In genomic region chr10:40901786-40902185, GRCm38 (mm10) we compare ENCODE assay signal across 23 mouse cellular contexts. TPM values are rescaled to one million over a fixed set of nuclear protein-coding genes. Genes with fewer than 3 reads are reported as not detected.
A peak's percentile ranks its signal among the peaks of the same experiment; 100 is the strongest.
DNase-seq lines count a peak whose midpoint lies in the region; ATAC-seq lines count a peak whose summit lies in the region.
"Had no signal": no experiment of that assay in that cellular context is flagged by ENCODE, and none has a peak within 500 bp of the region (broad histone marks: within the 10 kb centered on the region; RNA-seq: fewer than 3 reads in every experiment).

No protein-coding gene starts in this region.

- 0 out of 2 replicates have a peak, but pooled peaks have one; percentile 40 for ATAC-seq in hindbrain, embryonic 16.5 days
- no peak for ATAC-seq in midbrain, embryonic 16.5 days
- ATAC-seq in intestine, embryonic 16.5 days: no peak
- ATAC-seq: activated CD4-positive, CD25-positive, alpha-beta regulatory T cell, adult 4 months; CD4-positive, CD25-positive, alpha-beta regulatory T cell, adult 4 months; Patski had no signal

- no peaks in the 10 kb centered on the region for H3K9me3 ChIP-seq in hindbrain, embryonic 16.5 days (ENCODE audit: control insufficient read depth, low read length)
- no peaks in the 10 kb centered on the region for H3K9me3 ChIP-seq in hindbrain, embryonic 10.5 days
- H3K9me3 ChIP-seq in midbrain, embryonic 16.5 days (replicated peaks; ENCODE audit: control insufficient read depth, low read length, poor library complexity, severe bottlenecking): no peaks in the 10 kb centered on the region
- H3K9me3 ChIP-seq in intestine, embryonic 16.5 days (ENCODE audit: control insufficient read depth, low read length): no peaks in the 10 kb centered on the region
- H3K9me3 ChIP-seq: G1E had no signal

- no peak overlapping the region for H3K4me2 ChIP-seq in hindbrain, embryonic 16.5 days (ENCODE audit: low read length)
- H3K4me2 ChIP-seq in midbrain, embryonic 16.5 days (ENCODE audit: low read length): no peak overlapping the region
- no peak overlapping the region for H3K4me2 ChIP-seq in intestine, embryonic 16.5 days (ENCODE audit: low read depth, low read length)

- 46% methylated on average over 4 of the region's 4 CpGs for WGBS in hindbrain, embryonic 16.5 days
- 73% methylated on average over 4 of the region's 4 CpGs for WGBS in hindbrain, embryonic 10.5 days
- 77% methylated on average over 4 of the region's 4 CpGs for WGBS in midbrain, embryonic 16.5 days
- WGBS in intestine, embryonic 16.5 days: 59% methylated on average over 4 of the region's 4 CpGs

- H3K27ac ChIP-seq in hindbrain, embryonic 16.5 days (ENCODE audit: low read depth, low read length): no peak overlapping the region
- no peak overlapping the region for H3K27ac ChIP-seq in hindbrain, embryonic 10.5 days
- no peak overlapping the region for H3K27ac ChIP-seq in midbrain, embryonic 16.5 days (ENCODE audit: low read length)
- H3K27ac ChIP-seq in intestine, embryonic 16.5 days (ENCODE audit: low read length): no peak overlapping the region

- H3K4me1 ChIP-seq in hindbrain, embryonic 16.5 days (ENCODE audit: control insufficient read depth, insufficient read depth, low read depth, low read length): peaks cover 2% of the 10 kb centered on the region; the same call in 1 of the 2 replicates
- H3K4me1 ChIP-seq in hindbrain, embryonic 10.5 days (replicated peaks): peaks cover 14% of the 10 kb centered on the region
- H3K4me1 ChIP-seq in midbrain, embryonic 16.5 days (ENCODE audit: control insufficient read depth, insufficient read depth, low read length): 0 out of 2 replicates have a peak, but pooled peaks cover 4% of the 10 kb centered on the region
- no peaks in the 10 kb centered on the region for H3K4me1 ChIP-seq in intestine, embryonic 16.5 days (ENCODE audit: control insufficient read depth, insufficient read depth, low read length)

- H3K36me3 ChIP-seq in hindbrain, embryonic 16.5 days (ENCODE audit: control insufficient read depth, insufficient read depth, low read length): no peaks in the 10 kb centered on the region
- peaks cover 4% of the 10 kb centered on the region; the same call in 1 of the 2 replicates for H3K36me3 ChIP-seq in hindbrain, embryonic 10.5 days
- no peaks in the 10 kb centered on the region for H3K36me3 ChIP-seq in midbrain, embryonic 16.5 days (ENCODE audit: control insufficient read depth, insufficient read depth, low read length)
- no peaks in the 10 kb centered on the region for H3K36me3 ChIP-seq in intestine, embryonic 16.5 days (ENCODE audit: control insufficient read depth, insufficient read depth, low read length)
- H3K36me3 ChIP-seq: G1E had no signal

- H3K27me3 ChIP-seq in hindbrain, embryonic 16.5 days (replicated peaks; ENCODE audit: control insufficient read depth, insufficient read depth, low read length): no peaks in the 10 kb centered on the region
- no peaks in the 10 kb centered on the region for H3K27me3 ChIP-seq in hindbrain, embryonic 10.5 days (ENCODE audit: insufficient read depth, poor library complexity, severe bottlenecking)
- no peaks in the 10 kb centered on the region for H3K27me3 ChIP-seq in midbrain, embryonic 16.5 days (ENCODE audit: control insufficient read depth, insufficient read depth, low read depth, low read length)
- no peaks in the 10 kb centered on the region for H3K27me3 ChIP-seq in intestine, embryonic 16.5 days (replicated peaks; ENCODE audit: control insufficient read depth, insufficient read depth, low read length)
- H3K27me3 ChIP-seq: CH12.LX, Patski had no signal

- H3K9ac ChIP-seq in hindbrain, embryonic 16.5 days (ENCODE audit: low read depth, low read length): no peak overlapping the region
- H3K9ac ChIP-seq in midbrain, embryonic 16.5 days (ENCODE audit: low read depth, low read length): no peak overlapping the region
- H3K9ac ChIP-seq in intestine, embryonic 16.5 days (ENCODE audit: low read depth, low read length): no peak overlapping the region

- H3K4me3 ChIP-seq in hindbrain, embryonic 16.5 days (ENCODE audit: low read length): no peak overlapping the region
- no peak overlapping the region for H3K4me3 ChIP-seq in hindbrain, embryonic 10.5 days
- H3K4me3 ChIP-seq in midbrain, embryonic 16.5 days (ENCODE audit: low read depth, low read length): no peak overlapping the region
- H3K4me3 ChIP-seq in intestine, embryonic 16.5 days (ENCODE audit: low read length): no peak overlapping the region

- peak; percentile 53 for DNase-seq in cerebellum, adult 9-10 months
- DNase-seq in cerebellum, adult 9-11 months: no peak
- DNase-seq in hindbrain, embryonic 10.5 days (ENCODE audit: low spot score): no peak
- DNase-seq in MN1 (ENCODE audit: low spot score): peak; percentile 32
- DNase-seq in brain, adult 2 months (ENCODE audit: low read depth, low spot score): peak; percentile 54
- DNase-seq: adrenal gland, adult 2 months; adrenal gland, adult 8-10 months; adrenal gland, postnatal 10 days; adrenal gland, postnatal 14 days; adrenal gland, postnatal 25 days; adrenal gland, postnatal 36 days; B cell, adult 2 months; cerebellum, adult 11 months; cerebellum, adult 11-12 months; cerebellum, adult 18-20 months had no signal

RNA-seq across cellular contexts. Expression of gene Wasf1, which starts 18.5 kb away (rescaled TPM):
- 98.1 and 123 TPM in 2 replicates for polyA plus RNA-seq in hindbrain, embryonic 16.5 days (2015; fragmentation: Nextera tagmentation; extraction: Ambion mirVana)
- 51.6 and 60.5 TPM in 2 replicates for polyA plus RNA-seq in hindbrain, embryonic 10.5 days (2016; fragmentation: Nextera tagmentation; extraction: Ambion mirVana)
- polyA plus RNA-seq in midbrain, embryonic 16.5 days (2015; fragmentation: Nextera tagmentation; extraction: Ambion mirVana): 126 and 136 TPM in 2 replicates
- polyA plus RNA-seq in intestine, embryonic 16.5 days (2015; fragmentation: Nextera tagmentation; extraction: Ambion mirVana): 9.4 and 10.4 TPM in 2 replicates

RNA-seq across cellular contexts. Expression of gene Cdc40, which starts 18.7 kb away (rescaled TPM):
- 18.8 and 22.1 TPM in 2 replicates for polyA plus RNA-seq in hindbrain, embryonic 16.5 days (2015; fragmentation: Nextera tagmentation; extraction: Ambion mirVana)
- polyA plus RNA-seq in hindbrain, embryonic 10.5 days (2016; fragmentation: Nextera tagmentation; extraction: Ambion mirVana): 28.0 and 34.8 TPM in 2 replicates
- polyA plus RNA-seq in midbrain, embryonic 16.5 days (2015; fragmentation: Nextera tagmentation; extraction: Ambion mirVana): 23.4 and 24.8 TPM in 2 replicates
- polyA plus RNA-seq in intestine, embryonic 16.5 days (2015; fragmentation: Nextera tagmentation; extraction: Ambion mirVana): 25.1 and 26.3 TPM in 2 replicates

Comparison
In these comparisons a context has a peak if more than half of its experiments do, and no peak if none do; other contexts are left out.
1. DNase-seq: peak in cerebellum, adult 9-10 months (single experiment), MN1 (single experiment) and brain, adult 2 months (single experiment); none in cerebellum, adult 9-11 months (single experiment) and hindbrain, embryonic 10.5 days (single experiment).